11 mouse cellular contexts compared by ENCODE assay signal in the genomic region with DNA sequence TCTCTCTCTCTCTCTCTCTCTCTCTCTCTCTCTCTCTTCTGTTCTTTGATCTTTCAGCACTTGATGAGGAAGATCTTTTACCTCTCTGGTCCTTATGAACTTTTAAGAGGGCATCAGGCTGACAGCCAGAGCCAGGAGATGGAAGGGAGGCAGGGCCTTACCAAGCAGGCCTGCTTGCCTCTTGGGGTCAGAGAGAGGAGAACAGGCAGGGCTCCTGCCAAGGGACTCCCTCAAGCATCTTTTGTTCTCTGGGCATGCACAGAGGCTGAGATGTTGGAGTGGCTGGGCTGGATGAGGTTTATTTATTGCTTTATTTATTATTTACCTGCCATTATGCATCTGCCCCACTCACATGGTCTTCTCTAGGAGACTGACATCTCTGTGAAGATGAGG.
DNase-seq lines count a peak whose midpoint lies in the region; ATAC-seq and TF ChIP-seq lines count a peak whose summit lies in the region.
"Had no signal": no experiment of that assay in that cellular context is flagged by ENCODE, and none has a peak within 500 bp of the region (broad histone marks: within the 10 kb centered on the region; RNA-seq: fewer than 3 reads in every experiment).

No protein-coding gene starts in this region.

- H3K4me3 ChIP-seq in kidney, embryonic 15.5 days (replicated peaks): no peak overlapping the region
- no peak overlapping the region for H3K4me3 ChIP-seq in kidney, adult 2 months (ENCODE audit: insufficient read depth, low read depth, low read length)
- no peak overlapping the region for H3K4me3 ChIP-seq in embryonic facial prominence, embryonic 14.5 days (ENCODE audit: low read depth, low read length)
- no peak overlapping the region for H3K4me3 ChIP-seq in hindbrain, embryonic 14.5 days (replicated peaks; ENCODE audit: low read length)
- H3K4me3 ChIP-seq in midbrain, postnatal 0 days (ENCODE audit: low read depth, low read length): no peak overlapping the region
- H3K4me3 ChIP-seq: limb, embryonic 12.5 days had no signal

- peaks cover 19% of the 10 kb centered on the region for H3K4me1 ChIP-seq in kidney, embryonic 15.5 days
- peaks cover 4% of the 10 kb centered on the region for H3K4me1 ChIP-seq in kidney, adult 2 months (ENCODE audit: control insufficient read depth, insufficient read depth, low read length)
- no peaks in the 10 kb centered on the region for H3K4me1 ChIP-seq in embryonic facial prominence, embryonic 14.5 days (ENCODE audit: control insufficient read depth, insufficient read depth, low read length)
- peaks cover 27% of the 10 kb centered on the region for H3K4me1 ChIP-seq in hindbrain, embryonic 14.5 days (replicated peaks; ENCODE audit: control insufficient read depth, insufficient read depth, low read length)
- peaks cover 5% of the 10 kb centered on the region; the same call in 1 of the 2 replicates for H3K4me1 ChIP-seq in midbrain, postnatal 0 days (ENCODE audit: insufficient read depth, low read length)

- 0 out of 2 replicates have a peak, but pooled peaks cover 7% of the 10 kb centered on the region for H3K27me3 ChIP-seq in kidney, embryonic 15.5 days
- no peaks in the 10 kb centered on the region for H3K27me3 ChIP-seq in kidney, adult 2 months (replicated peaks; ENCODE audit: control insufficient read depth, insufficient read depth, low read length)
- no peaks in the 10 kb centered on the region for H3K27me3 ChIP-seq in embryonic facial prominence, embryonic 14.5 days (replicated peaks; ENCODE audit: control insufficient read depth, insufficient read depth, low read length)
- H3K27me3 ChIP-seq in hindbrain, embryonic 14.5 days (ENCODE audit: control insufficient read depth, insufficient read depth, low read length): no peaks in the 10 kb centered on the region
- H3K27me3 ChIP-seq in midbrain, postnatal 0 days (ENCODE audit: insufficient read depth, low read length): no peaks in the 10 kb centered on the region
- H3K27me3 ChIP-seq: limb, embryonic 12.5 days had no signal

- TF ChIP-seq POLR2A in kidney, adult 2 months (IDR thresholded peaks at IDR 0.05; ENCODE audit: low read depth, low read length): no peak

- H3K4me2 ChIP-seq in kidney, embryonic 15.5 days: no peak overlapping the region
- no peak overlapping the region for H3K4me2 ChIP-seq in embryonic facial prominence, embryonic 14.5 days (ENCODE audit: low read depth, low read length)
- no peak overlapping the region for H3K4me2 ChIP-seq in hindbrain, embryonic 14.5 days (replicated peaks)
- no peak overlapping the region for H3K4me2 ChIP-seq in midbrain, postnatal 0 days (ENCODE audit: low read depth, low read length, poor library complexity, severe bottlenecking)
- H3K4me2 ChIP-seq: limb, embryonic 12.5 days had no signal

- TF ChIP-seq CTCF in kidney, adult 2 months (conservative IDR thresholded peaks at IDR 0.05; ENCODE audit: insufficient read depth, insufficient read length, low read depth, low read length): no peak
- TF ChIP-seq CTCF in midbrain, postnatal 0 days (IDR thresholded peaks at IDR 0.05): no peak

- H3K9ac ChIP-seq in kidney, embryonic 15.5 days: no peak overlapping the region
- no peak overlapping the region for H3K9ac ChIP-seq in embryonic facial prominence, embryonic 14.5 days (ENCODE audit: low read depth, low read length)
- H3K9ac ChIP-seq in hindbrain, embryonic 14.5 days: no peak overlapping the region
- H3K9ac ChIP-seq in midbrain, postnatal 0 days (replicated peaks; ENCODE audit: low read length, poor library complexity, severe bottlenecking): no peak overlapping the region
- H3K9ac ChIP-seq: limb, embryonic 12.5 days; liver, postnatal 0 days had no signal

- H3K27ac ChIP-seq in kidney, embryonic 15.5 days: peak overlapping the region; percentile 77; the same call in 1 of the 2 replicates
- no peak overlapping the region for H3K27ac ChIP-seq in kidney, adult 2 months (ENCODE audit: insufficient read depth, low read depth, low read length)
- no peak overlapping the region; the same call in 1 of the 2 replicates for H3K27ac ChIP-seq in embryonic facial prominence, embryonic 14.5 days (replicated peaks; ENCODE audit: low read depth, low read length)
- peak overlapping the region; percentile 44 for H3K27ac ChIP-seq in hindbrain, embryonic 14.5 days
- peak overlapping the region; percentile 13; the same call in 1 of the 2 replicates for H3K27ac ChIP-seq in midbrain, postnatal 0 days (ENCODE audit: low read depth, low read length)

- no peak for DNase-seq in kidney, adult 2 months
- DNase-seq in embryonic facial prominence, embryonic 14.5 days (ENCODE audit: low spot score): peak; percentile 6
- DNase-seq in hindbrain, embryonic 14.5 days (ENCODE audit: low spot score): no peak
- DNase-seq in midbrain, postnatal 0 days (ENCODE audit: low spot score): no peak
- no peak for DNase-seq in adrenal gland, adult 2 months
- DNase-seq in left cerebral cortex, adult 9 months (ENCODE audit: low spot score in 2 of 2): no peak
- no peak for DNase-seq in thymus, postnatal 36 days
- DNase-seq: liver, postnatal 0 days; right cerebral cortex, postnatal 4 days had no signal

- no peaks in the 10 kb centered on the region for H3K36me3 ChIP-seq in kidney, embryonic 15.5 days
- H3K36me3 ChIP-seq in kidney, adult 2 months (ENCODE audit: control insufficient read depth, insufficient read depth, low read length): no peaks in the 10 kb centered on the region
- no peaks in the 10 kb centered on the region for H3K36me3 ChIP-seq in embryonic facial prominence, embryonic 14.5 days (ENCODE audit: control insufficient read depth, insufficient read depth, low read length)
- H3K36me3 ChIP-seq in hindbrain, embryonic 14.5 days (replicated peaks; ENCODE audit: control insufficient read depth, insufficient read depth): no peaks in the 10 kb centered on the region
- no peaks in the 10 kb centered on the region for H3K36me3 ChIP-seq in midbrain, postnatal 0 days (ENCODE audit: insufficient read depth, low read length)
- H3K36me3 ChIP-seq: limb, embryonic 12.5 days had no signal

- H3K9me3 ChIP-seq in kidney, embryonic 15.5 days (replicated peaks): no peaks in the 10 kb centered on the region
- H3K9me3 ChIP-seq in embryonic facial prominence, embryonic 14.5 days (ENCODE audit: control insufficient read depth, low read length): no peaks in the 10 kb centered on the region
- H3K9me3 ChIP-seq in hindbrain, embryonic 14.5 days (ENCODE audit: control insufficient read depth, low read length): no peaks in the 10 kb centered on the region
- H3K9me3 ChIP-seq in midbrain, postnatal 0 days (ENCODE audit: low read length): no peaks in the 10 kb centered on the region
- H3K9me3 ChIP-seq: limb, embryonic 12.5 days had no signal

- ATAC-seq in kidney, embryonic 15.5 days (replicated peaks; ENCODE audit: low FRiP score): peak; percentile 46
- ATAC-seq in embryonic facial prominence, embryonic 14.5 days (ENCODE audit: low read depth): 0 out of 2 replicates have a peak, but pooled peaks have one; percentile 42
- no peak for ATAC-seq in hindbrain, embryonic 14.5 days (ENCODE audit: low FRiP score)
- no peak for ATAC-seq in midbrain, postnatal 0 days (ENCODE audit: low FRiP score)
- ATAC-seq: liver, postnatal 0 days had no signal

Comparison
In these comparisons a context has a peak if more than half of its experiments do, and no peak if none do; other contexts are left out.
1. H3K27ac ChIP-seq: peak in kidney, embryonic 15.5 days (single experiment), hindbrain, embryonic 14.5 days (single experiment) and midbrain, postnatal 0 days (single experiment); none in kidney, adult 2 months (single experiment) and embryonic facial prominence, embryonic 14.5 days (single experiment).
2. ATAC-seq: peak in kidney, embryonic 15.5 days (single experiment) and embryonic facial prominence, embryonic 14.5 days (single experiment); none in hindbrain, embryonic 14.5 days (single experiment) and midbrain, postnatal 0 days (single experiment).